Mouse (Mus musculus): ENCODE results near the gene Gm20388.
"Not testable (repeated sequence)": the region's sequence is repeated elsewhere in the genome, so short reads cannot be mapped to it uniquely, and the experiment has no call there.

Gm20388 gene

DNA sequence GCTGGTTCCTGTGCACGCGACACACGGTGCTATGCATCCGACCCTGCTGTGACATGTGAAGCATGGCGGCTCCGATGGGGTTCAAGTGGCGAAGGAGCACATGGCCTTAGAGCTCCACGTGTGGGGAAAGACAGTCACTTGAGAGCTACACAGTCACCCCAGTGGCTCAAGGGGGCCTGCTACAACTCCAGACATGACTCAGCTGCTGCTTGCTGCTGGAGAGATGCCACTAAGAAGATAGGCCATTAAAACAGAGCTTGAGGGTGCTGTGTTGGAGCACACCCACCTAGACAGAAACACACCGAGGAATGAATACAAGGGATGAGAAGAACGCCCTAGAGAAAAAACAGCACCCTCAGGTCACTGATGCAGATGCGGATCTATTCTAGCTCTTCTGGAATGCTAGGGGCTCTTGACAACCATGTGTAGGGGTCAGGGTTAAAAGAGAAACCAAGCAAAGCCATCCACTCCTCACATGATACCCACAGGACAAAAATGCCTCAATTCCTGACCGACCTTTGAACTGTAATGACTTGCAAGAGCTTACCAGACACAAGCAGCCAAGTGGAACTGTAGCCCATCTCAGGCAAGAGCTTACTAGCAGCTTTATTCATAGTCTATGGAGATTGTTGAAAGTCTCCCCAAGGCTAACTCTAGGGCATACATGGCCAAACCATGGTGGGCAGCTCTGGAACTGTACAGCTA, 1737.0 kb downstream of the Gm20388 start:
- DNase-seq (ENCODE audit: low spot score in 2 of 2): no peak

DNA sequence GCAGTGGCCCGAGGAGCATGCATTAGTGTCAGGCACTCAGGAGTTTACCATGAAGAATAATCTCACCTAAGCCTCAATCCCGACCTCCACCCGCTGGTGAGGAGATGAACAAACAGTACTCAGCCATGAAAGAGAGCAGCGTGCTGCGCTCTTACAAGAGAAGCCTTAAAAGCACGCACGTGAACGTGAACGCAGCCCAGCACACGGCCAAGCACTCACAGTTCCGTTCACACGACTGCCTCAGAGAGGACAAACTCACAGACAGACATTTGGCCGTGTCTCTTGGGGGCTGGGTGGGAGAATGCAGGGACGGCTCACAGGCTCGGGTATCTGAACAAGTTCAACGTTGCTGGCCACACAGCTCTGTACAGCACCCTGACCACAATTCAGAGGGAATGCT, 1737.8 kb downstream of the Gm20388 start:
- no peak for DNase-seq (ENCODE audit: low spot score in 2 of 2)

DNA sequence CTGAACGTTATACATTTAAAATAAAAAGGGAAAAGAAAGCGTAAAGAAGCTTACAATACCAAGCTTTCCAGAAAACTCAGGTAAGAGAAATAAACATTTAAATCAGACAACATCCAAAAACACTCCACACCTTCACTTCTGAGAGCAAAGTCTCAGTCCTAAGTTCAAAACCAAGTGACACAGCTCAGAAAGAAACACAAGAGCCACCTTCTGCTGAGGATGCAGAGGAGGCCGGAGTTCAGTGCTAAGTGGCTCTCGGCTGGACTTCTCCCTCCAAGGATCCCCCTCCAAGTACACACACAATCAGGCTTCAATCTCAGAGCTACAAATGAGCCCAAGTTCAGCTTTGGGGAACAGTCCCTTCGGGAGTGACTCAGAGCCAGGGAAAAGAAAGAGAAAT, 1738.8 kb downstream of the Gm20388 start:
- DNase-seq (ENCODE audit: low spot score in 2 of 2): no peak

DNA sequence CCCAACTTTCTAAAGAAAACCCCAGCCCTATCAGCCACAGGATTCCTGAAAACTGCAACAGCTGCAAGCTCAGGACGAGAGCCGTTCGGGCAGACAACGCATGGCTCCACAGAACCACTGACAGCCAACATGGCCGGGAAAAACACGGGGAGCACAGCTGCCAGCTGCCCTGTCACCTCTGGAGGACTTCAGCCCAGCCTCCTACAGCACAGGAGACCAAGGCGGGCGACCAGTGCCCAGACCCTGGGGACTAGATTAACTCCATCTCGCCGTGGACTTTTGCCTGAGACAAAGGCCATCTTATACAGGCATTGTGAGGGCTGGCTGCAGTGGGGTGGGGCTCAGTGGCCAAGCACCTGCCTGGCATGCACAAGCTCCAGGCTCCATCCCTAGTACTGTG, 1739.3 kb downstream of the Gm20388 start:
- DNase-seq (ENCODE audit: low spot score in 2 of 2): no peak

DNA sequence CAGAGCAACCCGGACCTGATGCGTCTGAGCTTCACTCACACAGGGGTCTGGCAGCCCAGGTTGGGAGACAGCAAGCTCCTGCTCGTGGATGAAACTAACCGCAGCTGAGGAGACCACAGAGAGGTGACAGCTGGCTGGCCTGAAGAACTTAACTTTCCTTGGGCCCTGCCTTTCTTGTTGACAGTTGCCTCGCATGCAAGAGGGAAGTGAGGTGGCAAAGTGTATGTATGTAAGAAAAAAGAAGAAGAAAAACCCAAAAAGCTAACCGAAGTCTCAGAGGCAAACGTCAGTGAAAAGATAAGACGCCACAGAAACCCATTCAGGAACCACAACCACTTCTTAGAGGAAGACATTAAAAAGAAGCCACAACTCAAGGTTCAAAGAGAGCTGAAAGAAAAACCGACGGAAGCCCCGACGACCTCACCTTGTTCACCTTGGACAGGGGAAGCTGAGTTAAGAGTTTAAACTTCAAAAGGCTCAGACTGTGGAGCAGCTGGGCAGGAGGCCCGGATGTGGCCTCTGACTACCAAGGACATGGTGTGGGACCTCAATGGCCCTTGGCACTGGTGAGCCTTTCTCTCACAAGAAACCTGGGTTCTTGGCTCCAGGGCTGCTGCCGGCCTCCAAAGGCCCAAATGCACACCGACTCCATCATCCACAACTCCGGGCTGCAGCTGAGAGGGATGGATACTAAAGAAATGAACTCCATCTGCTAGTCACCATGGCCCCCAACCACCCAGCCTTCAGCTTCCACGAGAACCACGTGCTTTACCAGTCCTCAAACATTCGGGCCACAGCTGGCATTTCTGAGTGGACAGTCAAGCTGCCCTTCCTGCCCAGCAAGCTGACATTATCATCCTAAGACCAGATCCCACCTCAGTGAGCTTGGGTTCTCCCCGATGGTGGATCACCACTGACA, 1740.0 kb downstream of the Gm20388 start:
- DNase-seq (ENCODE audit: low spot score in 2 of 2): no peak

DNA sequence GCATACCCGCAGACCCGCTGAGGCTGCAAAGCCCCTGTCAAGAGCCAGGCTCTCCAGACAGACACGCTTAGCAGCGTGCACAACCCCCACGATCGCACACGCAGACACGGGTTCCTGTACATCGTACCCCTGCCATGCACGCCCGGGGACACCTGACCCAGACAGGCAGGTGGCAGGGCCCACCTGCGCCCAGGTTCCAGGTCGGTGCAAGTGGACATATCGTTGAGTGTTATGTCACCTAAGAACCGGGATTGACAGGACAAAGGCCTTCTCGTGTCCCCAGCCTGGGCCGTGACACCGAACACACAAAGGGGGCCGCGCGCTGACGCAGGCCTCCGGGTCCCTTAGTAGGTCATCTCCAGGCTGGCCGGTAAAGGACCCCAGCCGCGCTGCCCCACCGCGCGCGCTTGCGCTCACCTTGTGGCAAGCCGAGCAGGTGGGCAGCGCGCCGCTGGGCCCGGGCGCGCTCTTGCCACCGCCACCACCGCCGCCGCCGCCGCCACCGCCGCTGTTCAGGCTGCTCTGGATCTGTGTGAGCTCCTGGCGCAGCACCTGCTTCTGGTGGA, 1740.8 kb downstream of the Gm20388 start:
- DNase-seq (ENCODE audit: low spot score in 2 of 2): no peak

DNA sequence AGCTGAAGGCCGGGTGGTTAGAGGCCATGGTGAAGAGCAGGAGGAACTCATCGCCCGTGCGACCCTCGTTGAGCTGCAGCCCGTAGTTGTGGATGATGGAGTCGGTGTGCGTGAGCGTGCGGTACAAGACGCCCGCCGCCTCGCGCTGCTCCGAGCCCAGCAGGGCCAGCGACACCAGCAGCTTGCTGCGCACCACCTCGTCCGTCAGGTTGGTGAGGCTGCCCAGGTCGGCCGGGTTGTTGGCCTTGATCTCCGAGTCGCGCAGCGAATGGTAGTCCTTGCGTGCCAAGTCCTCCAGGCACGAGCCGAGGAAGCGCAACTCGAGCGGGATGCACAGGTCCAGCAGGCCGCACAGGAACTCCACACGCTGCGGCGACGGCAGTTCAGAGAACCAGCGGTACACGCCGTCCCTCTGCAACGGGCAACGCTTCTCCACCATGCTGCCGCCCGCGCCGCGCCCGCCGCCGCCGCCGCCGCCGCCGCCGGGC, 1741.3 kb downstream of the Gm20388 start:
- no peak for DNase-seq (ENCODE audit: low spot score in 2 of 2)

DNA sequence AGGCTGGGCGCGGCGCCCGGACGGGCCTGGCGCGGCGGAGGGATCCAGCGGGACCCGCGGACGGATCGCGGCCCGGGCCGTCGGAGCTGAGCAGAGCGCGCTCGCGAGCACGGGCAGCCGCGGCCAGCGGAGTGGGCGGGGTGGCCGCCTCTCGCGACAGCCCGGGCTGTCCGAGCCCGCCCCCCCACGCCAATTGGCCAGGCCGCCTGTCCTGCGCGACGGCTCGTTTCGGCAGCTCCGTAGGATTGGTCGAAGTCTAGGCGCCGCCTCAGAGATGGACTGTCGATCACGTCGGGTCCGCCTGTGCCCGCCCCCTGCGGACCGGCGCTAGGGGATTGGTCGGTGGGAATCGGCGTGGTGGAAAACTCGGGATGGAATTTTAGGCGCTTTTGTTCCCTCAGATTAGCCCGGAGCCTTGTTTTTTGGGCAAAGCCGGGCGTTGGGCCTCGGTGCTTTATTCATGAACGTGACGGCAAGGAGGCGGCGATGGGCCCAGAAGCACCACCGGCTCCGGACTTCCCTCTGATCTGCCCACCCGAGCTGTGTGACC, 1742.2 kb downstream of the Gm20388 start, which contains the start of gene Zcchc14:
Zcchc14 (minus strand) TSS at position 128 of the 550 bp plus-strand sequence.
- DNase-seq (ENCODE audit: low spot score in 2 of 2): peak; percentile 98 to 99

DNA sequence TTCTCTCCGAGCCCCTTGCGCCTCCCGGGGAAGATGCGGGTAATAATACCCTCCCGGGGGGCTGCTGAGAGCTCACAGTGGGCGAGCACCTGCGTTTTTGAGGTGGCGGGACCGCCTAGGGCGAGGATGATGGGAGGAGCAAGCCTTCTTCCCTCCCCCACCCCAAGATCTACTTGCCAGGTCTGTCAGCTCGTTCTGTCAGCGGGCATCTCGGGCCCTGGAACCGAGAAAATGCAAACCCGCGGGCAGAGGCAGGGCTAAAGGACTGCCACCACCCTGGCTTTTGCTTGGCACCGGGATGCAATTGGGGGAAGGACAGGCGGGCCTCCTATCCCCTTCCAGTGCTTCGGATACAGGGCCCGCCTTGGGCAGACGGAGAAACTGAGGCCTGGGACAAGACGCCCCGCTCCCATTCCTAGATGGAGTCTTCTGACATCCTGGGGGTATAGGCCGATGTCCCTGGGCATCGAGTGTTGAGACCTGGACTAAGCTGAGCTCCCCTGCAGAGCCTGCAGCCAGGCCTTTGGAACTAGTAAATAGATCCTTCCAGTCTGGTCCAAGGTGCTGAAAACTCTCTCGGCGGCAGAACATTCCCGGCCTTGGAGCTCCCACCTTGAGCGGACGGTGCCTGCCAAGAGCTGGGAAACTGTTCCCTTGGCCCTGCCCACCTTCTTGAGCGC, 1742.8 kb downstream of the Gm20388 start:
- peak in 1 of 2 experiments; percentile 47 for DNase-seq (ENCODE audit: low spot score in 2 of 2)

DNA sequence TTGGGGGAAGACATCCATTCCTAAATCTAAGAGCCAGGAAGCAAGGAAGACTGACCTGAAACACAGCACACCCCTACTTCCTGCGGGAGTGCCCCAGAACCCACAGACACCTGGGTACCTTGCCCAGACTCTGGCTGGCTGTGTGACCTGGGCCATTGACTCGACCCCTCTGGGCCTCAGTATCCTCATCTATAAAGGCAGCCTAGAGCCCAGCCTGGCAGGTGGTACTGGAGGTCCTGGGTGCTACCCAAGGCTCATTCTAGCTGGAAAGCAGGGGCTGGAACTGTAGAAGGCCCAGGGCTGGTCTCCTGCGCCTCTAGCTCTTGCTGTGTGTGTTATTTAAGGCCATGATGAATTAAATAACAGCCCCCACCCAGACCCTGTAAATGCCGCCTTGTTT, 1743.5 kb downstream of the Gm20388 start:
- DNase-seq (ENCODE audit: low spot score in 2 of 2): no peak

DNA sequence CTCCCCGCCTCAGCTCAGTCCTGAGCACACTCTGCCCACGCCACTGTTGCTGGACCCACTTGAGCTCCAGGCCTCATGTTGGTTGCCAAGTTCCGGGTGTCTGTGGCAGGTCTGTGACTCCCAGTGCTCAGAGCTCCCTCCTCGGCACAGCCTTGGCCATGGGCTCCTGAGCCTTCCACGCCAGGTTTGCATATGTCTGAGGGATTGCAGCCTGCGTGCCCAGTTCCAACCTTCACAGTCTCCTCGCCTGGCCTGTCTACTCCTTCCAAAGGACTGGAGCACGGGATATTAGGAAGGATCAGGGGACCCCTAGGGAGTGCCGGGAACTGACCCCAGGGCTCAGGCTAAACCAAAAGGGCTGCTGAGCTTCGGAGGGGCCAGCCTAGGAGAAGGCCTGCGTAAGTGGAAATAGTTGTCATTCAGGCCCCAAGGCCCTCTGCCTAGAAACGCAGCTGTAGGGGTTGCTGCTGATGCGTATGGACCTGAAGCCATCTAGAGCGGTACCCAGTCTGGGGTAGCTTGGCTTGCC, 1744.4 kb downstream of the Gm20388 start:
- DNase-seq (ENCODE audit: low spot score in 2 of 2): no peak

DNA sequence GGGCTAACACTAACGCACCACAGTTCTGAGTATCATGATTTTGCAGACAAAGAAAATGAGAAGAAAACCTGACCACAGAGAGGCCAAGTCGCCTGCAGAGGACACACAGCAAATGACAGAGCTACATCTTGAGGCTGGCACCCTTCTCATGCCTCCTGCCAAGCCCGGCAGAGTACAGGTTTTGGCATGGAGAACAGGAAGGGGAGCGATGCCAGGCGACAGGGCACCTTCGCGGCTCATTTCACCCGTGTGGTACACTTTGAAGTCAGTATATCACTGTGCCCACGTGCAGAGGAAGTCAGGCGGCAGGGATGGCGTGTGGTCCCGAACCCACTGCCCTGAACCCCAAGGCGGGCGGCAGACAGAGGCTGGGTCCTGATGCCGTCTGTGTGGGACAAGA, 1750.0 kb downstream of the Gm20388 start:
- DNase-seq (ENCODE audit: low spot score in 2 of 2): no peak

DNA sequence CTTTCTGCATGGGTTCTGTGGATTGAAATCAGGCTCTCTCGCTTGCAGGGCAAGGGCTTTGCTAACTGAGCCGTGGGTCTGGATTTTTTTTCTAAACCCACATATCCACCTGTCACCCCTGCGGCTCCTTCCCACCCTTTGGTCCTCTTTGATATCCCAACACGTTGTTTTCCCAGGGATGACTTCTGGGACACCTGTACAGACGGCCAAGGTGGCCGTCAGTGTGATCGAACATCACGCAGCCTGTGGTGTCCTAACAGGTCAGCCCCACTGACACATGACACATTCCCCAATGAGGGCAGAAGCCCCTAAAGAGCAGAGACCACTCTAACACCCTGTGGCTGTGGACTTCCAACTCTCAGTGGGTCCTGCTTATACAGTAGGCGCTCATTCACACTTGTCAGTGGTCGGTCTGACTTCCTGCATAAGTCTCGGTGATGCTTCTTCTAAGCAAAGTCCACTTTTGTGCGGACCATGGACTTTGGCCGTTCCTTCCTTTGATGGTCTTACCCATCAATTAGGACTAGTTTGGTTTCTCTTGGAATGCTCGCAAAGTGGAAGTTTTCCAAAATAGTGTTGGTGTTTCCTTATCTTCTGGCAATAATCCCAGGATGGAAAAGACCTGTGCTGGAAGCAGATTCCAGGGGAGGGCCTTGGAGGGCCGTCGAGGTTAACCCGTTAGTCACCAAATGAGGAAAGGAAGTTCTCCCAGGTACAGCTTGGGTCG, 1751.2 kb downstream of the Gm20388 start:
- DNase-seq (ENCODE audit: low spot score in 2 of 2): no peak

DNA sequence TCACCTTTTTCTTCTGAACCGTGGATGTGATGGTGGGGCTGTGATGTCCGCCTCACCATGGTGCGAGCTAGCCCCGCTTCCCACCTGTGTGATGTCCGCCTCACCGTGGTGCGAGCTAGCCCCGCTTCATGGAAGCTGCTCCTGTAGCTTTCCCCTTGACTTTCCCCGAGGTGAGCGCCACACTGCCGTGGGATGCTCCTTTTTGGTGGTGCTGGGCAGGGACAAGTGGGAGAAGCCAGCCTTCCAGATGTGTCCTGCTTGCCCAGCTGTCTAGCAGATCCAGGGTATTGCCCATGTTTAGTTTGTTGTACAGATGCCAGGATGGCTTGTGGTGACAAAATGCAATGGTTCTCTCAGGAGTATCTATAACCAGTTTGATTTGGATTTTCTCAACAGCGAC, 1752.5 kb downstream of the Gm20388 start:
- no peak for DNase-seq (ENCODE audit: low spot score in 2 of 2)

DNA sequence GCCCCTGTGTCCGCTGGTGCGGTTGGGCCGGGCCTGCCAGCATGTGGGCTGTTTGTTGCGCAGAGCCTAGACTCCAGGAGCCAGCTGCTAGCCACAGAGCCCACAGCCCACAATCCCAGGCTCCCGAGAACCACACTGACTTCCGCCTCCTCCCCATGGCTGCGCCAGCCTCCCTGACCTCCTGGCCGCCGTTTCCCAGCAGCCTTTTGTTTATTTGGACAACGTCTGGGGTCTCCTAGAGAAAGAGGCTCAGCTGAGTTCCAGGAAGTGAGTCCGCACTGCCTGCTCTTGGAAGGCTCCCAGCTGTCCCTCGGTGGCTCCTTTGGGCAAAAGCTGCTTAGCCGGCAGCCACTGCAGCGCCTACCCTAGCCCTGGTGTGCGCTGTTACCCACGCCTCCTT, 1754.7 kb downstream of the Gm20388 start:
- DNase-seq (ENCODE audit: low spot score in 2 of 2): no peak

DNA sequence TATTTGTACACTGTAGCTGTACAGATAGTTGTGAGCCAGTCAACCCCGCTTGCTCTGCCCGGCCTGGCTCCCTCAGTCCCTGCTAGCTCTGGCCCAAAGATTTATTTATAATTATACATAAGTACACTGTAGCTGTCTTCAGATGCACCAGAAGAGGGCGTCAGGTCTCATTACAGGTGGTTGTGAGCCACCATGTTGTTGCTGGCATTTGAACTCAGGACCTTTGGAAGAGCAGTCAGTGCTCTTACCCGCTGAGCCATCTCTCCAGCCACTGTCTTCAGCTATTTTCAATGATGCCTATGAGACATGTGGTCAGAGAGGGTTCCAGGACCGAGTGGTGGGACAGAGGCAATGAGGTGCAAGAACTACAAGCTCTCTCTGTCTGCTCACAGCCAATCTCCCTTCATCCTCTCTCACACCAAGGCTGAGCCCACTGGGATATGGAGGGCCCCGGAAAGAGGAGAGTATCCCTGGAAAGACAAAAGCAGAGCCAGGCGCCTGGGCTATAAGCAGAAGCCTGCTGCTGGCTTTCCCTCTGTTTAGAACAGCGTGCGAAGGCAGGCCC, 1757.4 kb downstream of the Gm20388 start:
- DNase-seq (ENCODE audit: low spot score in 2 of 2): not testable (repeated sequence)

DNA sequence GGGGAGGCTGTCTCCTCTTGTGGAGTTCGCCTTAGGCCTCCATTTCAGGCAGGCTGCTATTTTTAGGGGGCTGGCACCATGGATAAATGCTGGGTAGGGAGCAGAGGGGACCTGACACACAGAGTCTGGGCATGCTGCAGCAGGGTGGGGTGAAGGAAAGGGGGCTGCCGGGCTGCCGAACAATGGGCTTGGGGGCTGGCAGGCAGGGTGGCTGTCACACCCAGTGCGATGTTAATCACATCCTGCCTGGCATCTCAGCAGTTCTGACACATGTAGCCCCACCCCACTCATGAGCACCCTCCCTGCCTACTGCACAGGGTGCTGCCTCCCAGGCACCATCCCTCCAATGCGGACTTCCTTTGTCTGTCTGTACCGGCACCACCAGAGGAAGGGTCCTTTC, 1757.9 kb downstream of the Gm20388 start:
- peak in 1 of 2 experiments; percentile 44 for DNase-seq (ENCODE audit: low spot score in 2 of 2)

DNA sequence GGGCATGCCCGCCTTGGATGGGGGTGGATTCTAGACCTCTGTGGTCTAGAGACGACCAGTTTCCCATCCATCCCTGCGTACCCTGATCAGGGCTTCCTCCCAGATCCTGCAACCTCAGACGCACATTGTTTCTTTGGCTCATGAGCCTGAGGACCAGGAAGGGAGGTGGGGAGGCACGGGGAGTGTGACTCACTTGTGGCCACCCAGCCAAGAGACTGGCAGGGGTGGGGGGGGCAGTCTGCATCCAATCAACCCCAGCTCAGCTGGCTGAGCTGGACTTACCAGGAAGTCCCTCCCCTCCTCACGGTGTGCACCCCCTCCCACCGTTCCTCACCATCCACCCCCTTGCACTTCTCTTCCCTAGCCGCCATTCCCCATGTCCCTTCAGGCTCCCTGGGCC, 1758.6 kb downstream of the Gm20388 start:
- DNase-seq (ENCODE audit: low spot score in 2 of 2): no peak

DNA sequence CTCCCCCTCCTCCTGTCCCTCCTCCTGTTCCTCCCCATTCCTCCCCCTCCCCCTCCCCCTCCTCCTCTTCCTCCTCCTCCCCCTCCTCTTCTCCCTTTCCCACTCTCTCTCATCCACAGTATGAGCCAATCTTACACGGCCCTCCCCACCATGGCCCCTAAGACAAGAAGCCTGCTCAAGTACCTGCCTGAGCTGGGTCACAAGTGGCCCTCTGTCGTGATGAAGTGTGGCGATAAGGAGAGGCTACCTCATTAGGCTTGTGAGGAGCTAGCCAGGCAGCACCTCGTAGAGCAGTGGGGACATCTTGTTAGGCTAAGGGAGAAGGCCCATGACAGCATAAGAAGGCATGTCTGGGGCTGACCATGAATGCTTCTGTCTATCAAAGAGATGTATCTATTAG, 1762.5 kb downstream of the Gm20388 start:
- DNase-seq (ENCODE audit: low spot score in 2 of 2): no peak

DNA sequence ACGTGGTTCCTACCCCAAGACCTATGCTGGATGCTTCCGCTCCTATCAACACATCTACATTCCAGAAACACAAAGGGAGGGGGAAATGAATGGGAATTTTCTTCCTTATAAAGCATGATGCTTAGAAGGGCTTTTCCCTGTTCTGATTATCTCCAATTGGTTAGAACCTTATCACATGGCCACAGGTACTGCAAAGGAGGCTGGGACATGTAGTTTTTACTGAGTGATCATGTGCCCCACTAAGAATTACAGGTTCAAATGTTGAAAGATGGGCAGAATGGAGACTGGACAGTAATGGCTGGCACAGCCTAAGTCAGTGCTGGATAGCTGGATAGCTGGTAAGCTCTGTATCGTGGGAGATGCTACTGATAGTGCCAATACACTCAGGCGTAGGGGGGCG, 1763.3 kb downstream of the Gm20388 start:
- DNase-seq (ENCODE audit: low spot score in 2 of 2): no peak

Data from right cerebral cortex, postnatal 36 days (tissue).